Mouse (Mus musculus) hindbrain, embryonic 11.5 days (tissue): Measurements from ENCODE around the gene Mtg2. TPM values are rescaled to one million over a fixed set of nuclear protein-coding genes. Genes with fewer than 3 reads are reported as not detected.
A peak's percentile ranks its signal among the peaks of the same experiment; 100 is the strongest.

Source experiments
- ATAC-seq: fragments of 200-750 bp; cut with Nextera tagmentation; 2 replicates; pipeline ENCODE4 v1.8.0; 2017; ENCODE audit warnings: mild to moderate bottlenecking, moderate TSS enrichment, moderate library complexity; ENCODE audit not compliant: low FRiP score
- DNase-seq: peaks from one replicate; pipeline ENCODE4 v3.0.0-alpha.2; 2015; ENCODE audit warnings: low spot score
- H3K27ac ChIP-seq: fragments of 300-500 bp; sonication (generic); 2 replicates; pipeline ENCODE4 v1.5.1; 2014; ENCODE audit warnings: mild to moderate bottlenecking, low read depth, low read length
- H3K27me3 ChIP-seq: fragments of 300-500 bp; sonication (generic); 2 replicates; pipeline ENCODE4 v1.6.1; 2014; ENCODE audit warnings: mild to moderate bottlenecking, low read length, moderate library complexity, mixed read lengths; ENCODE audit not compliant: control insufficient read depth, insufficient read depth
- H3K36me3 ChIP-seq: fragments of 300-500 bp; sonication (generic); 2 replicates; pipeline ENCODE4 v1.6.1; 2014; ENCODE audit warnings: mild to moderate bottlenecking, low read length, moderate library complexity, mixed read lengths; ENCODE audit not compliant: control insufficient read depth, insufficient read depth
- H3K4me1 ChIP-seq: fragments of 300-500 bp; sonication (generic); replicated peaks from 2 replicates; pipeline ENCODE4 v1.6.1; 2014; ENCODE audit warnings: low read length, mixed read lengths; ENCODE audit not compliant: control insufficient read depth, insufficient read depth
- H3K4me2 ChIP-seq: fragments of 300-500 bp; sonication (generic); replicated peaks from 2 replicates; pipeline ENCODE4 v1.6.1; 2014; ENCODE audit warnings: mild to moderate bottlenecking, low read depth, low read length
- H3K4me3 ChIP-seq: fragments of 300-500 bp; sonication (generic); 2 replicates; pipeline ENCODE4 v1.5.1; 2014; ENCODE audit warnings: low read depth, low read length
- H3K9ac ChIP-seq: fragments of 300-500 bp; sonication (generic); 2 replicates; pipeline ENCODE4 v1.6.1; 2014; ENCODE audit warnings: low read depth, low read length
- H3K9me3 ChIP-seq: fragments of 300-500 bp; sonication (generic); 2 replicates; pipeline ENCODE4 v1.6.1; 2016; ENCODE audit warnings: low read length; ENCODE audit not compliant: control insufficient read depth
- WGBS: fragments of 180-500 bp; shearing (Covaris S2); extraction: QIAGEN DNeasy Blood & Tissue Kit; methylation state at CpG from one replicate; pipeline ENCODE4 v1.1.7; 2014; 5-methylcytosine and 5-hydroxymethylcytosine counted together
- polyA plus RNA-seq: library from polyadenylated mRNA; unstranded; fragments of >200 nt; fragmentation: Nextera tagmentation; extraction: Ambion mirVana; gene quantifications from 2 replicates; pipeline ENCODE4 v1.2.1, GENCODE M21; 2014

Gene Mtg2
- polyA plus RNA-seq, 1 experiment from 2014 or later, result 31.5 TPM

GRCm38 (mm10) chr2:180032925-180033324, 37.5 kb upstream of the Mtg2 start:
- 95% methylated on average over 3 of the region's 3 CpGs for WGBS
- peaks cover 4% of the 10 kb centered on the region for H3K4me1 ChIP-seq
- no peak overlapping the region for H3K4me2 ChIP-seq
- no peak overlapping the region for H3K4me3 ChIP-seq
- DNase-seq (no peak), ATAC-seq (no peak)
- H3K9ac ChIP-seq, result no peak overlapping the region
- no peaks in the 10 kb centered on the region for H3K27me3 ChIP-seq
- H3K27ac ChIP-seq, result no peak overlapping the region
- H3K36me3 ChIP-seq, result peaks cover 52% of the 10 kb centered on the region
- H3K9me3 ChIP-seq, result no peaks in the 10 kb centered on the region

- DNase-seq (no peak), ATAC-seq (0 out of 2 replicates have a peak, but pooled peaks have one; percentile 10)
- Histone ChIP-seq H3K9ac (no peak overlapping the region), H3K27me3 (no peaks in the 10 kb centered on the region), H3K9me3 (no peaks in the 10 kb centered on the region), H3K4me3 (no peak overlapping the region), H3K36me3 (peaks cover 57% of the 10 kb centered on the region), H3K27ac (no peak overlapping the region), H3K4me1 (no peaks in the 10 kb centered on the region), H3K4me2 (no peak overlapping the region)
- 75% methylated on average over 3 of the region's 3 CpGs for WGBS
Measured at GRCm38 (mm10) chr2:180033956-180034355, 36.4 kb upstream of the Mtg2 start.

- H3K27ac ChIP-seq, result no peak overlapping the region
- H3K4me1 ChIP-seq, result no peaks in the 10 kb centered on the region
- 74% methylated on average over 5 of the region's 5 CpGs for WGBS
- 0 out of 2 replicates have a peak, but pooled peaks have one; percentile 13 for ATAC-seq
- H3K27me3 ChIP-seq, result no peaks in the 10 kb centered on the region
- H3K9ac ChIP-seq, result no peak overlapping the region
- H3K4me3 ChIP-seq, result no peak overlapping the region
- no peak for DNase-seq
- H3K4me2 ChIP-seq, result no peak overlapping the region
- H3K9me3 ChIP-seq, result no peaks in the 10 kb centered on the region
- peaks cover 52% of the 10 kb centered on the region for H3K36me3 ChIP-seq
Measured at GRCm38 (mm10) chr2:180034753-180035152, 35.6 kb upstream of the Mtg2 start.

- Histone ChIP-seq H3K9ac (peak overlapping the region; percentile 0; the same call in 1 of the 2 replicates), H3K27me3 (no peaks in the 10 kb centered on the region), H3K27ac (no peak overlapping the region), H3K4me2 (peak overlapping the region; percentile 77), H3K4me1 (peaks cover 16% of the 10 kb centered on the region), H3K9me3 (no peaks in the 10 kb centered on the region), H3K36me3 (peaks cover 23% of the 10 kb centered on the region), H3K4me3 (peak overlapping the region; percentile 96)
- DNase-seq (no peak), ATAC-seq (no peak)
- WGBS, result 67% methylated on average over 6 of the region's 6 CpGs
Measured at GRCm38 (mm10) chr2:180040406-180040805, 30.0 kb upstream of the Mtg2 start.

- Histone ChIP-seq H3K27ac (peak overlapping the region; percentile 96), H3K9ac (peak overlapping the region; percentile 96), H3K36me3 (peaks cover 15% of the 10 kb centered on the region), H3K4me1 (peaks cover 16% of the 10 kb centered on the region), H3K4me3 (peak overlapping the region; percentile 96), H3K27me3 (no peaks in the 10 kb centered on the region), H3K4me2 (peak overlapping the region; percentile 77), H3K9me3 (no peaks in the 10 kb centered on the region)
- peak; percentile 63 for ATAC-seq
- DNase-seq, result peak; percentile 75
- WGBS, result under 1% methylated on average over 44 of the region's 66 CpGs
Measured at GRCm38 (mm10) chr2:180041577-180042255, 28.7 kb upstream of the Mtg2 start.

- Histone ChIP-seq H3K27me3 (no peaks in the 10 kb centered on the region), H3K4me3 (peak within 1 kb of the TSS; percentile 96), H3K9me3 (no peaks in the 10 kb centered on the region), H3K36me3 (peaks cover 11% of the 10 kb centered on the region), H3K4me2 (peak within 1 kb of the TSS; percentile 77), H3K4me1 (peaks cover 16% of the 10 kb centered on the region), H3K27ac (peak within 1 kb of the TSS; percentile 96), H3K9ac (peak within 1 kb of the TSS; percentile 96)
- peak; percentile 95 for ATAC-seq
- peak; percentile 95 for DNase-seq
- under 1% methylated on average over 57 of the region's 78 CpGs for WGBS
Measured at GRCm38 (mm10) chr2:180042256-180042857, 28.0 kb upstream of the Mtg2 start, which contains the start of the genes Psma7 and Ss18l1. Gene Psma7, minus strand, starts transcription at chr2:180042433. Gene Ss18l1, plus strand, starts transcription at chr2:180042509.

- H3K4me3 ChIP-seq, result peak overlapping the region; percentile 96
- peak overlapping the region; percentile 96 for H3K9ac ChIP-seq
- peaks cover 9% of the 10 kb centered on the region for H3K36me3 ChIP-seq
- WGBS, result under 1% methylated on average over 51 of the region's 66 CpGs
- ATAC-seq (peak; percentile 64), DNase-seq (peak; percentile 83)
- no peaks in the 10 kb centered on the region for H3K9me3 ChIP-seq
- peak overlapping the region; percentile 77 for H3K4me2 ChIP-seq
- no peaks in the 10 kb centered on the region for H3K27me3 ChIP-seq
- H3K4me1 ChIP-seq, result peaks cover 16% of the 10 kb centered on the region
- peak overlapping the region; percentile 96 for H3K27ac ChIP-seq
Measured at GRCm38 (mm10) chr2:180042858-180043515, 27.4 kb upstream of the Mtg2 start.

- no peak overlapping the region for H3K4me3 ChIP-seq
- no peak for ATAC-seq
- no peaks in the 10 kb centered on the region for H3K27me3 ChIP-seq
- H3K27ac ChIP-seq, result no peak overlapping the region
- 59% methylated on average over 4 of the region's 4 CpGs for WGBS
- no peaks in the 10 kb centered on the region for H3K36me3 ChIP-seq
- DNase-seq, result peak; percentile 68
- no peak overlapping the region for H3K4me2 ChIP-seq
- peaks cover 16% of the 10 kb centered on the region for H3K4me1 ChIP-seq
- no peak overlapping the region for H3K9ac ChIP-seq
- no peaks in the 10 kb centered on the region for H3K9me3 ChIP-seq
Measured at GRCm38 (mm10) chr2:180045283-180045682, 25.1 kb upstream of the Mtg2 start.
